Mouse (Mus musculus) testis, adult 2 months (tissue): ENCODE measurements around the gene Mrpl39.

Experiments
- CTCF ChIP-seq: fragments of 200-500 bp; IDR thresholded peaks from 2 replicates; pipeline ENCODE4 v1.5.1; 2012; ENCODE audit warnings: low read depth, mild to moderate bottlenecking, inconsistent platforms, low read length, moderate library complexity; ENCODE audit not compliant: control insufficient read depth, insufficient read depth, insufficient replicate concordance
- POLR2A ChIP-seq: fragments of 200-500 bp; IDR thresholded peaks from 2 replicates; pipeline ENCODE4 v1.6.1; 2012; ENCODE audit warnings: low read depth, mild to moderate bottlenecking, inconsistent platforms, low read length, moderate library complexity; ENCODE audit not compliant: control insufficient read depth

DNA sequence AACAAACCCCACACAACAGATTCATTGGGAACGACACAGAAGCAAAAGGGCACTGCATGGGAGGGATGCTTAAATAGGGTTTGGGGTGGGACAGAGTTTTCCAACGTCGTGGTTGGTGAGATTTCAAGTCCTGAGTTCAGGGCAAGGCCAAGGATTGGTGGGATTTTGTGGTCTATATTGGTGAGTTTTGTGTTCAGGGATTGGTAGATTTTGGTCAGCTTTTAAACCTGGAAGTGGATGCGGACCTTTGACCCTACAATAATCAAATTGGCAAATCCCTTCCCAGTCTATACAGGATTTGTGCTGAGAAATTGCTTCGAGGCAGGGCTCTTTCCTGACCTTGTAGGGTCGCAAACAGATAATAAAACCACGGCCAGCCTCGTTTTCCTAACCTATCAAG, 32.4 kb upstream of the Mrpl39 start:
- TF ChIP-seq CTCF: no peak
- TF ChIP-seq POLR2A: no peak
